Mouse (Mus musculus) activated CD4-positive, CD25-positive, alpha-beta regulatory T cell (primary cell): ENCODE measurements around the gene Sdhd. TPM values are rescaled to one million over a fixed set of nuclear protein-coding genes. Genes with fewer than 3 reads are reported as not detected.

Source experiments
- polyA plus RNA-seq, 2 experiments: library from polyadenylated mRNA; unstranded; fragments of 100-300 nt; shearing (Covaris generic); gene quantifications; one replicate each; pipeline ENCODE4 v1.2.1; 2017

Sdhd gene
- polyA plus RNA-seq = 100 to 1,000 TPM; 189 to 227 TPM

DNA sequence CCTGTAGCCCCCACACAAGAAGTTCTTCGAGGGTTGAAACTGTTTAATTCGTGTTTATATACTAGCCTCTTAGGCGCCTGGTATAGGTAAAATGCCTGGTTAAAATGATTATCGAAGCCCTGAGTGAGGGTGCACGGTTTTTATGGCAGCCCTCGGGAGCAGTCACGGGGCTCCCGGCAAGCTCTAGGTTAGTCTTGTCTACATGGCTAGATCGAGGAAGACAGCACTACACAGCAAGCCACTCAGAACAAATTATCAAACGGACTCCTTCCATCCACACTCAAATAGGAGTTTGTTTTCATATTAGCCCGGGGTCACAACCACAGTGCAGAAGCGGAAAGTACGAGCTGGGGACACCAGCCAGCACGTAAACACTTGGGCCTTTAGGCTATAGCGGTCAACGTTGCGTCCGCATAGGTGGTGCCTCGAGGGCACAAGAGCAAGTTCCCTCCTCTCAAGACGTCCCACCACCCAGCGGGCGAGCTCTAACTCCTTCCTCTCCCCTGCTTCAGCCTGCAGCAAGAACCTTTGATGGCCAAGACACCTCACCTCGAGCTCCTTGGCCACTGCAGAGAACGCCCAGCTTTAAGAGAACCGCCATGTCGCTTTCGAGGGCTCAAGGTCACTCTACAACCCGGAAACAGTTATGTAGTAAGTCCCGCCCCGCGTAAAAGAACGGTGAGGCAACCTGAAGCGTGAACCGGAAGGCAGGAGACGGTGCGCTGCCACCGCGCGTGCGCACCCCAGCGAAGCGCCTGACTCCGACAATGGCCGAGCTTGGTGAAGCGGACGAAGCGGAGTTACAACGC, at the start of gene Sdhd, which contains the start of gene Timm8b:
Sdhd (minus strand) TSS at position 624 of the 809 bp plus-strand sequence.
Timm8b (plus strand) TSS at position 722 of the 809 bp plus-strand sequence.

GRCm38 (mm10) chr9:50616766-50617603, 13.4 kb upstream of the Sdhd start, which contains the start of the genes Pih1d2 and Nkapd1:
Pih1d2 (plus strand) TSS chr9:50617321.
Nkapd1 (minus strand) TSS chr9:50617464.

DNA sequence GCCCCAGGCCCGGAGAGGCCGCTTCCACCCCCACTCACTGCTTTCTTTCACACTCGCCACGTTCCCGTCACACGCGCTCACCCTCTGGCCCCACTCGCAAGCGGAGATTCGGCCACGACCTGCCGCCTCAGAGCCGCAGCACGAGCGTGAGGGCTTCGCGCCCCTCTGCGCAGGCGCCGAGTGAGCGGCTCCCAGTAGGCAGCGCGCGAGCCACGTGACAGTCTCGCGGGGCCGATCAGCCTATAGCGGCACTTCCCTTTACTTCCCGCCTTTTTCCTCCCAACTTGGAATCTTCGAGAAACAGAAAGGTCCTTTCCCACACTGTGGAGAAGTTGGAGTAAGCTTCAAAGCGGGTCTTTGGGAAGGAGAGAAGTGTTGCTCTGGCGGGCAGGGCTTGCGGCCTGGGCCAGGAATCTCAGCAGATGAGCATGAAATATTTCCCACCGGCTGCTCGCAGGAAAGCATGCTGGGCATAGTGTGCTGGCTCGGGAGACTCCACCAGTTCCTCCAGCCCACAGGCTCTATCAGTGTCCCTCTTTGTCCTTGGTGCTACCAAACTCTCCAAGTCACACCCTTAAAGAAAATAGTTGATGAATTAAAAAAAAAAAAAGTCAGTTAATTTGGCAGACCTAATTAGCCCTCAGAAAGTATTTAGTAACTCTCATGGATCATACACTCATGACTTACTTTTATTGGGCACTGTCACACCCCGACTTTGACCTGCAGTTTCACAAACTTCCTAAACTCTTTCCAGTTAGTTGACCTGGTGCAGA, 42.3 kb downstream of the Sdhd start, which contains the start of gene Tex12:
Tex12 (minus strand) TSS at position 181 of the 773 bp plus-strand sequence.

GRCm38 (mm10) chr9:50555094-50555446, 48.5 kb downstream of the Sdhd start, which contains the start of gene Bco2:
Bco2 (minus strand) TSS chr9:50555181.

DNA sequence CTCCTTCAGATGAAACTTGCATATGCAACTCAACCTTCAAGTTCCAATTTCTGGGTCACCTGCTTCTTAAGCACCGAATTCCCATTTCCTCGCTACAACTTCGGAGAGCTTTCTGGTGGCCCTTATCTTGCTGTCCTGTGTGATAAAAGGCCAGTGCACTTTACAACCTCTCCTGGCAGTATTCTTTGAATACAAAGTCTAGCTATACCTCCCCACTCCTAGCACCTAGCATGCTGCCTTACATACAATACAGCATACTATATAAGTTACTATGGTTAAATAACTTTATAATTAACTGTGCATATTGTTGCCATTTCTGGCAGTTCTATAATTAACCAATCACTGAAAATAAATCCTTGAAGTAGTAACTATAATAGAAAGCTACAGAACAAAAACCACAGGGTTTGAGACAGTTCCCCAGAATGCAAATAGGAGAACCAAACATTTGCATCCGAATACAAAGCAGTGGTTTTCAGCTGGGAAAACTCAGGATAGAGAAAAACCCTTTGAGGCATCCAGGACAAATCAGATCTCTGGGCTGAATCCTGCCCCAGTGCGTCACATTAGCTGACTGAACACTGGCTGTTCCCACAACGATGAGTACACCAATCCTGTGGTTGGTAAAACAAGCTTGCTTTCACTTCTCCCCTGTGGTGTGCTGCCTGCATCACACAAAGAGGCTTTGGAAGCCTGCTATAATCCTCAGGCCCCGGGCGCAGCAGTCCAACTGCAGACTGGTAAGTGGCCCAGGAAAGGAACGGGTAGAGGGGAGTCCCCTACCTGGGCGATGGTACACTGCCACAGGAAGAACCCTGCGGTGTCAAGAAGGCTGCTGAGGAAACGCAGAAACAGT, 49.1 kb downstream of the Sdhd start, which contains the start of gene Il18:
Il18 (plus strand) TSS at position 587 of the 853 bp plus-strand sequence.

Other genes starting within 250 kb of the Sdhd start
- under 1 TPM; 0.31 to 0.33 TPM for gene Plet1, start 109.3 kb downstream of the Sdhd start, polyA plus RNA-seq
- gene Pts, start 75.1 kb downstream of the Sdhd start, polyA plus RNA-seq = 100 to 1,000 TPM; 127 to 128 TPM
- 1 to 10 TPM; 3.9 to 7.6 TPM for gene Il18, start 49.0 kb downstream of the Sdhd start, polyA plus RNA-seq
- gene Bco2, start 48.6 kb downstream of the Sdhd start, polyA plus RNA-seq = under 1 TPM; 0.82 TPM
- gene Tex12, start 42.5 kb downstream of the Sdhd start, polyA plus RNA-seq = under 1 TPM in 1 of 2 experiments, not detected in 1; 0.16 TPM
- gene Timm8b, start 98 bp upstream of the Sdhd start, polyA plus RNA-seq = 100 to 1,000 TPM; 123 to 129 TPM
- gene Pih1d2, start 13.5 kb upstream of the Sdhd start, polyA plus RNA-seq = 1 to 10 TPM in 1 of 2 experiments, not detected in 1; 1.3 TPM
- gene Nkapd1, start 13.7 kb upstream of the Sdhd start, polyA plus RNA-seq = 10 to 100 TPM; 25.5 to 30.3 TPM
- gene Dlat, start 56.0 kb upstream of the Sdhd start, polyA plus RNA-seq = 10 to 100 TPM; 36.7 to 38.2 TPM
- under 1 TPM; 0.20 to 0.22 TPM for gene Dixdc1, start 135.7 kb upstream of the Sdhd start, polyA plus RNA-seq
- not detected for gene 2310030G06Rik, start 142.7 kb upstream of the Sdhd start, polyA plus RNA-seq
- gene Cryab, start 147.5 kb upstream of the Sdhd start, polyA plus RNA-seq = not detected
- gene Hspb2, start 148.5 kb upstream of the Sdhd start, polyA plus RNA-seq = under 1 TPM in 1 of 2 experiments, not detected in 1; 0.84 TPM
- 1 to 10 TPM; 6.7 to 9.7 TPM for gene Fdxacb1, start 164.4 kb upstream of the Sdhd start, polyA plus RNA-seq
- gene Alg9, start 171.2 kb upstream of the Sdhd start, polyA plus RNA-seq = 10 to 100 TPM; 15.9 to 21.5 TPM
- gene 1110032A03Rik, start 171.7 kb upstream of the Sdhd start, polyA plus RNA-seq = 10 to 100 TPM; 10.1 to 14.5 TPM
- gene Ppp2r1b, start 241.5 kb upstream of the Sdhd start, polyA plus RNA-seq = 10 to 100 TPM; 73.9 to 89.8 TPM